Mouse (Mus musculus): ENCODE results near the gene Tmem186. TPM values are rescaled to one million over a fixed set of nuclear protein-coding genes. Genes with fewer than 3 reads are reported as not detected.

The Tmem186 gene
- polyA plus RNA-seq, 1 experiment: 8.2 TPM

GRCm38 (mm10) chr16:8620315-8621115 lies 17.0 kb downstream of the Tmem186 start:
- Histone ChIP-seq H3K4me1 (ENCODE audit: control insufficient read depth, insufficient read depth, low read length) (no peaks in the 10 kb centered on the region), H3K4me3 (replicated peaks; ENCODE audit: extremely low read depth, low read depth, low read length) (no peak overlapping the region)
- 49% methylated on average over 16 of the region's 16 CpGs for WGBS
- TF ChIP-seq POLR2A (IDR thresholded peaks at IDR 0.05; ENCODE audit: borderline replicate concordance, extremely low read depth, low read depth, low read length) (no peak), CTCF (IDR thresholded peaks at IDR 0.05; ENCODE audit: insufficient read depth, low read length) (no peak)
- no peak for DNase-seq

GRCm38 (mm10) chr16:8619659-8620314 lies 17.7 kb downstream of the Tmem186 start:
- no peak for DNase-seq
- Histone ChIP-seq H3K4me1 (ENCODE audit: control insufficient read depth, insufficient read depth, low read length) (no peaks in the 10 kb centered on the region), H3K4me3 (replicated peaks; ENCODE audit: extremely low read depth, low read depth, low read length) (no peak overlapping the region)
- 30% methylated on average over 10 of the region's 10 CpGs for WGBS
- no peak for TF ChIP-seq POLR2A (IDR thresholded peaks at IDR 0.05; ENCODE audit: borderline replicate concordance, extremely low read depth, low read depth, low read length)
- TF ChIP-seq CTCF (IDR thresholded peaks at IDR 0.05; ENCODE audit: insufficient read depth, low read length): no peak

GRCm38 (mm10) chr16:8613447-8613846 lies 24.1 kb downstream of the Tmem186 start:
- 79% methylated on average over 3 of the region's 3 CpGs for WGBS
- no peak for DNase-seq
- H3K4me1 ChIP-seq (ENCODE audit: control insufficient read depth, insufficient read depth, low read length): no peaks in the 10 kb centered on the region
- no peak overlapping the region for H3K4me3 ChIP-seq (replicated peaks; ENCODE audit: extremely low read depth, low read depth, low read length)
- TF ChIP-seq CTCF (IDR thresholded peaks at IDR 0.05; ENCODE audit: insufficient read depth, low read length) (no peak), POLR2A (IDR thresholded peaks at IDR 0.05; ENCODE audit: borderline replicate concordance, extremely low read depth, low read depth, low read length) (no peak)

GRCm38 (mm10) chr16:8613039-8613438 lies 24.5 kb downstream of the Tmem186 start:
- TF ChIP-seq CTCF (IDR thresholded peaks at IDR 0.05; ENCODE audit: insufficient read depth, low read length): no peak
- TF ChIP-seq POLR2A (IDR thresholded peaks at IDR 0.05; ENCODE audit: borderline replicate concordance, extremely low read depth, low read depth, low read length): no peak
- DNase-seq: no peak
- WGBS: 69% methylated on average over 4 of the region's 4 CpGs
- no peak overlapping the region for H3K4me3 ChIP-seq (replicated peaks; ENCODE audit: extremely low read depth, low read depth, low read length)
- no peaks in the 10 kb centered on the region for H3K4me1 ChIP-seq (ENCODE audit: control insufficient read depth, insufficient read depth, low read length)

- no peak for DNase-seq
- TF ChIP-seq CTCF (IDR thresholded peaks at IDR 0.05; ENCODE audit: insufficient read depth, low read length): no peak
- TF ChIP-seq POLR2A (IDR thresholded peaks at IDR 0.05; ENCODE audit: borderline replicate concordance, extremely low read depth, low read depth, low read length): no peak
- Histone ChIP-seq H3K4me1 (ENCODE audit: control insufficient read depth, insufficient read depth, low read length) (no peaks in the 10 kb centered on the region), H3K4me3 (replicated peaks; ENCODE audit: extremely low read depth, low read depth, low read length) (no peak overlapping the region)
- WGBS: 75% methylated on average over 8 of the region's 8 CpGs
Observed at GRCm38 (mm10) chr16:8612214-8613005, 25.1 kb downstream of the Tmem186 start.

GRCm38 (mm10) chr16:8610397-8610796 lies 27.1 kb downstream of the Tmem186 start:
- TF ChIP-seq CTCF (IDR thresholded peaks at IDR 0.05; ENCODE audit: insufficient read depth, low read length) (no peak), POLR2A (IDR thresholded peaks at IDR 0.05; ENCODE audit: borderline replicate concordance, extremely low read depth, low read depth, low read length) (no peak)
- DNase-seq: no peak
- no peak overlapping the region for H3K4me3 ChIP-seq (replicated peaks; ENCODE audit: extremely low read depth, low read depth, low read length)
- 55% methylated on average over 3 of the region's 3 CpGs for WGBS
- no peaks in the 10 kb centered on the region for H3K4me1 ChIP-seq (ENCODE audit: control insufficient read depth, insufficient read depth, low read length)

- Histone ChIP-seq H3K4me1 (ENCODE audit: control insufficient read depth, insufficient read depth, low read length) (no peaks in the 10 kb centered on the region), H3K4me3 (replicated peaks; ENCODE audit: extremely low read depth, low read depth, low read length) (no peak overlapping the region)
- DNase-seq: no peak
- whole genome bisulfite sequencing: 68% methylated on average over 3 of the region's 3 CpGs
- TF ChIP-seq POLR2A (IDR thresholded peaks at IDR 0.05; ENCODE audit: borderline replicate concordance, extremely low read depth, low read depth, low read length) (no peak), CTCF (IDR thresholded peaks at IDR 0.05; ENCODE audit: insufficient read depth, low read length) (no peak)
Observed at GRCm38 (mm10) chr16:8603789-8604188, 33.7 kb downstream of the Tmem186 start.

- 84% methylated on average over 5 of the region's 5 CpGs for WGBS
Observed at GRCm38 (mm10) chr16:8597516-8597915, 40.0 kb downstream of the Tmem186 start.

GRCm38 (mm10) chr16:8596336-8596735 lies 41.2 kb downstream of the Tmem186 start:
- no peak for DNase-seq
- WGBS: 82% methylated on average over 4 of the region's 4 CpGs
- TF ChIP-seq CTCF (IDR thresholded peaks at IDR 0.05; ENCODE audit: insufficient read depth, low read length) (no peak), POLR2A (IDR thresholded peaks at IDR 0.05; ENCODE audit: borderline replicate concordance, extremely low read depth, low read depth, low read length) (no peak)
- no peaks in the 10 kb centered on the region for H3K4me1 ChIP-seq (ENCODE audit: control insufficient read depth, insufficient read depth, low read length)
- no peak overlapping the region for H3K4me3 ChIP-seq (replicated peaks; ENCODE audit: extremely low read depth, low read depth, low read length)

More at GRCm38 (mm10) chr16:8597516-8597915, 40.0 kb downstream of the Tmem186 start:
- Histone ChIP-seq H3K4me3 (replicated peaks; ENCODE audit: extremely low read depth, low read depth, low read length) (no peak overlapping the region), H3K4me1 (ENCODE audit: control insufficient read depth, insufficient read depth, low read length) (no peaks in the 10 kb centered on the region)
- DNase-seq: no peak
- TF ChIP-seq POLR2A (IDR thresholded peaks at IDR 0.05; ENCODE audit: borderline replicate concordance, extremely low read depth, low read depth, low read length): no peak
- no peak for TF ChIP-seq CTCF (IDR thresholded peaks at IDR 0.05; ENCODE audit: insufficient read depth, low read length)

Data from lung, adult 2 months (tissue).